Mouse (Mus musculus) kidney, adult 2 months (tissue): ENCODE measurements around the gene Cd101. TPM values are rescaled to one million over a fixed set of nuclear protein-coding genes. Genes with fewer than 3 reads are reported as not detected.
A peak's percentile ranks its signal among the peaks of the same experiment; 100 is the strongest.

ENCODE experiments used
- DNase-seq: peaks from one replicate; pipeline ENCODE4 v3.0.0; 2021
- H3K27ac ChIP-seq: fragments of 200-500 bp; 2 replicates; pipeline ENCODE4 v1.5.1; 2012; ENCODE audit warnings: low read depth, low read length, control low read depth, inconsistent platforms; ENCODE audit not compliant: insufficient read depth
- H3K27me3 ChIP-seq: fragments of 200-500 bp; replicated peaks from 2 replicates; pipeline ENCODE4 v1.6.1; 2012; ENCODE audit warnings: mild to moderate bottlenecking, moderate library complexity, low read length, inconsistent platforms; ENCODE audit not compliant: control insufficient read depth, insufficient read depth
- H3K36me3 ChIP-seq: fragments of 200-500 bp; 2 replicates; pipeline ENCODE4 v1.6.1; 2012; ENCODE audit warnings: mild to moderate bottlenecking, moderate library complexity, low read length, inconsistent platforms; ENCODE audit not compliant: control insufficient read depth, insufficient read depth
- H3K4me1 ChIP-seq: fragments of 200-500 bp; 2 replicates; pipeline ENCODE4 v1.6.1; 2011; ENCODE audit warnings: low read length; ENCODE audit not compliant: control insufficient read depth, insufficient read depth
- H3K4me3 ChIP-seq: fragments of 200-500 bp; 2 replicates; pipeline ENCODE4 v1.5.1; 2011; ENCODE audit warnings: mild to moderate bottlenecking, low read depth, low read length, control low read depth; ENCODE audit not compliant: insufficient read depth
- CTCF ChIP-seq: fragments of 200-500 bp; conservative IDR thresholded peaks from 2 replicates; pipeline ENCODE4 v1.5.1; 2011; ENCODE audit warnings: low read depth, mild to moderate bottlenecking, control low read depth, low read length, moderate library complexity, mixed read lengths; ENCODE audit not compliant: insufficient read depth, insufficient read length
- POLR2A ChIP-seq: fragments of 200-500 bp; IDR thresholded peaks from one replicate; pipeline ENCODE4 v1.6.1; 2011; ENCODE audit warnings: low read depth, low read length, control low read depth
- WGBS: fragments of 180-500 bp; shearing (Covaris S2); methylation state at CpG from one replicate; pipeline ENCODE4 v1.1.7; 2018; 5-methylcytosine and 5-hydroxymethylcytosine counted together
- polyA plus RNA-seq: library from polyadenylated mRNA; depleted of rRNA; stranded (reverse); fragments of >200 nt; gene quantifications from 2 replicates; pipeline ENCODE4 v1.2.3, GENCODE M21; 2012

Gene Cd101
- polyA plus RNA-seq, 1 experiment, result 0.16 TPM

DNA sequence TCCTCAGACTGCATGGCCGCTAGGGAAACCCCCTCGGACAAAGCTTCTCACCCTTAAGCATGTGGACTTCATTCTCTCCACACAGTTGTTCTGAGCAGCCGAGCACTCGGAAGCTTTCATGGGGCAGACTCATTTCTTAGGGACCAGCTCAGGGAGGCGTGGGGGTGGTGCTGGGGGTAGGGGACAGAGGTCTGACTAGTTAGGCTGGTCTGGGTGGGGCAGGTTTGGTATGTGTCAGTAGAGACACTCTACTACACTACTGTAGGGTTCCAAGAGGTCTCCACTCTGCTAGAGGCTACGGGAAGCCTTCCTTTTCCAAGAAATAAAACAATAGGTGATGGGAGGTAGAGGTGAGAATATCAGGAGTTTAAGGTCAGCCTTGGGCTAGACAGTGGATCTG is 15.3 kb upstream of the Cd101 start:
- TF ChIP-seq POLR2A (no peak), CTCF (no peak)
- H3K36me3 ChIP-seq, result no peaks in the 10 kb centered on the region
- H3K4me3 ChIP-seq, result no peak overlapping the region
- peak; percentile 12 for DNase-seq
- no peak overlapping the region for H3K27ac ChIP-seq
- no peaks in the 10 kb centered on the region for H3K4me1 ChIP-seq
- no peaks in the 10 kb centered on the region for H3K27me3 ChIP-seq
- 70% methylated on average over 6 of the region's 6 CpGs for WGBS

DNA sequence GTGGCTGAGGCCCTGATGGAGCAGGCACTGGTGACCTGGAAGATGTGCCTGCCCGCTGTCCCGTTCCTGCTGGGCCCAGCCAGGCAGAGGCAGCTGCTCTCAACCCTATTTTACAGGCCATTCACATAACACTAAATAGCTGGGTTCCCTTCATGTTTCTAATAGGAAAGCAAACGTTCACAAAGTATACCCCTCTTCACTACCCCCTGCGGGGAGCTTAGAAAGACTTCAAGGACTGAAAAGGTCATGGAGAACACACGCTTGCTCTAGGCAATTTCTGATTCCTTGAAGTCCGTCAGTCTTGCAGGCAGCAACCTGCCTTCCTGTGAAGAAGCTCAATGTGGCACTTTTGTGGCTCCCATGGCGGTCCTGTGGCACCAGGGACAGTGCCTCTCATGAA is 12.6 kb upstream of the Cd101 start:
- H3K4me1 ChIP-seq, result no peaks in the 10 kb centered on the region
- DNase-seq, result no peak
- no peaks in the 10 kb centered on the region for H3K27me3 ChIP-seq
- no peak overlapping the region for H3K4me3 ChIP-seq
- H3K36me3 ChIP-seq, result no peaks in the 10 kb centered on the region
- H3K27ac ChIP-seq, result no peak overlapping the region
- 89% methylated on average over 7 of the region's 7 CpGs for WGBS
- no peak for TF ChIP-seq CTCF
- no peak for TF ChIP-seq POLR2A

DNA sequence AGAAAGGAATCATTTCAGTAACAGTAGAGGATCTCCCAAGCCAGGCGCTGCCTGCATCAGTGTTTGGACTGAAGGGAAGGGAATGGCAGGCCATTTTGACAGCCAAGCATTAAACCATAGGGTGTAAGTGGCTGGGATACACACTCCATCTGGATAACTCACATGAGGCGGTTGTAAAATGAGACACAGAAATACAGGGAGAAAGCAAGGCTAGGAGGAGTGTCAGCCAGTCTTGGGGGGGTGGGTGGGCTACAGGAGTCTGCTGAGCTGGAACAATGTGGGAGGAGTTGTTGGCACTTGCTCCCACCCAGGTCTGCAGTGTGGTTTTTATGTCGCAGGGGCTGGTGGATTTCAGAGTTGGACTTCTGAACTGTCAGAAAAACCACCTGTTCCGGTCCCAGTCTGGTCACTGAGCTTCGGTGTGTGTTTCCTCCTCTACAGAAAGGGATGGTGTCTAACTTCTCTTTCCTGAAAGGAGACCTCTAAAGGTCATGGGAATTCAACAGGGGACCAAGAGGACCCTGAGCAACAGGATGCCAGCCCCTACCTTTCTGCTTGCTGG is 8.7 kb upstream of the Cd101 start:
- no peaks in the 10 kb centered on the region for H3K27me3 ChIP-seq
- no peaks in the 10 kb centered on the region for H3K4me1 ChIP-seq
- H3K27ac ChIP-seq, result no peak overlapping the region
- no peak for TF ChIP-seq CTCF
- TF ChIP-seq POLR2A, result no peak
- H3K4me3 ChIP-seq, result no peak overlapping the region
- H3K36me3 ChIP-seq, result no peaks in the 10 kb centered on the region
- 56% methylated on average over 5 of the region's 5 CpGs for WGBS
- DNase-seq, result no peak

DNA sequence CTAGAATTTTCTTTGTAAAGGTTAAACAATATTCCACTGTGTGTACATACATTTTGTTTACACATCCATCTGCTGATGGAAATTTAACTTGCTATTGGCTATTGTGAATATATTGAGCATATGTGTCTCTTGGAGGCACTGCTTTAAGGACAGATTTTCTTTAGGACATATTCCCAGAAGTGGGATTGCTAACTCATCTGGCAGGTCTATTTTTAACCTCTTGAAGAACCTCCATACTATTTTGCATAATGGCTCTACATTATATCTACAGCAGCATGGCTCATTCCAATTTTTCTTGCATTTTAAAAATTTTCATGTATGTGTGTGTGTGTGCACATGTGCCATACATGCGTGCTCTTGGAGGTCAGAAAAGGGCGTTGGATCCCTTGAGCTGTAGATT is 6.6 kb upstream of the Cd101 start:
- Histone ChIP-seq H3K27ac (no peak overlapping the region), H3K27me3 (no peaks in the 10 kb centered on the region), H3K4me1 (no peaks in the 10 kb centered on the region), H3K4me3 (no peak overlapping the region), H3K36me3 (no peaks in the 10 kb centered on the region)
- TF ChIP-seq POLR2A, result no peak
- no peak for TF ChIP-seq CTCF
- WGBS, result 91% methylated on average over 2 of the region's 2 CpGs
- no peak for DNase-seq

DNA sequence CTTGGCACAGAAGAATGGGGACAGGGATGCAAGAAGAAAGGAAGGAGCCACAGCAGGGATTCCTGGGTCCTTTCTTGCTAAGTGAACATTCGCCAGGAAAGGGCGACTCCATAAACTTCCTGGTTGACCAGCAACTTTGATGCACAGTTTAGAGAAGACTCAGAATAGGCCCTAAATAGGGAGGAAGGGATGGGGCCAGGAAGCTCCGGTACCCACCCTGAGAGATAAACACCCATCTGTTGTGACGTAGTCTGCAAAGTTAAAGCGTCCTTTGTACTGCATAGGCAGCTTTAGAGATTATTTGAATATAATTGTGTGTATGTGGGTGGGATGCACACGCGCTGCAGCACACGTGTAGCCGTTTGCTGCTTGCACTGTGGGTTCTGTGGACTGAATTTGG is 5.2 kb upstream of the Cd101 start:
- H3K4me1 ChIP-seq, result no peaks in the 10 kb centered on the region
- DNase-seq, result no peak

DNA sequence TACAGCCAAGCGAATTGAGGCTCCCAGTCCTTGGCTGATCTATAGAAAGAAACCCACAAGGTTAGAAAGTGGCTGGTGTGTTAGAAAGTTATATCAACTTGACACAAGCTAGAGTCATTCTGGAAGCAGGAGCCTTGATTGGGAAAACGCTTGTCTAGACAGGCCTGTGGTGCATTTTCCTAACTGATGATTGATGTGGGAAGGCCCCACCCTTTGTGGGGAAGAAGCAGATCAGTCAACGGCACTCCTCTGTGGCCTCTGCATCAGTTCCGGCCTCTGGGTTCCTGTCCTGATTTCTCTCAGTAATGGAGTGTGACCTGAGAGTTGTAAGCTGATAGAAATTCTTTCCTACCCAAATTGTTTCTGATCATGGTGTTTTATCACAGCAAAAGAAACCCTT is 4.3 kb upstream of the Cd101 start:
- DNase-seq, result no peak
- Histone ChIP-seq H3K4me3 (no peak overlapping the region), H3K36me3 (no peaks in the 10 kb centered on the region), H3K27me3 (no peaks in the 10 kb centered on the region), H3K27ac (no peak overlapping the region), H3K4me1 (no peaks in the 10 kb centered on the region)
- TF ChIP-seq POLR2A (no peak), CTCF (no peak)
- WGBS, result 55% methylated on average over 4 of the region's 4 CpGs

More for the DNA sequence above, 5.2 kb upstream of the Cd101 start:
- H3K27me3 ChIP-seq, result no peaks in the 10 kb centered on the region
- WGBS, result 91% methylated on average over 9 of the region's 9 CpGs
- H3K36me3 ChIP-seq, result no peaks in the 10 kb centered on the region
- no peak overlapping the region for H3K4me3 ChIP-seq
- TF ChIP-seq POLR2A (no peak), CTCF (no peak)
- no peak overlapping the region for H3K27ac ChIP-seq

DNA sequence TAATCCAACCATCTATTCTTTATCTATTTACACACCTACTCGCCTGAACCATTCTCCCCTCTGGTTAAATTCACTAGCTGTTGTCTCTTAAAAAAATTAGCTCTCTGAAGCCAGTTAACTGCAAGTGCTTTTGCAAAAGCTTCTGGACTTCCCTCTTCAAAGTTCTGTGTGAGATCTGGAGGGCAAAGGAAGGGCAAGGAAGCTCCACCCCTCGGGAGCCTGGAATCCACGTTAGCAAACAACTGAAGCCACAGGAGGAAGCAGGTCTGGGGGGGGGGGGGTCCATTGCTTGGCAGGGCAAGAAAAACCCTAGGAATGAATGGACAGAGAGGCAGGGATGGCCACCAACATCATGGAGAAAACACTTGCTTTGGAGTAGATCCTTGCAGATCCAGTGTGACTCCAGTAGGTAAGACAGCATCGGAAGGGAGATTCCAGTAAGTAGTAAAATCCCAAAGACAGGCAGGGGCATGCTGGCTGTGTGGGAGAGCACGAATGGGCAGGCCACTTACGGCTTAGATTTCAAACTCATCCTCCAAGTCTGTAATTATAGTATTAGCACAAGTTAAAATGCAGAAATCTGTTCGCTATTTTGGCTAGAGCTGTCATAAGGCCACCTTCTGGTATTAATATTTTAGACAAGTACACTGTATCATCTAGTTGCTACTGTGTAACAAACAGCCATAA is 2.2 kb upstream of the Cd101 start:
- 46% methylated on average over 7 of the region's 7 CpGs for WGBS
- Histone ChIP-seq H3K4me3 (no peak overlapping the region), H3K36me3 (no peaks in the 10 kb centered on the region), H3K4me1 (no peaks in the 10 kb centered on the region), H3K27ac (no peak overlapping the region), H3K27me3 (no peaks in the 10 kb centered on the region)
- DNase-seq, result no peak
- no peak for TF ChIP-seq CTCF
- no peak for TF ChIP-seq POLR2A

DNA sequence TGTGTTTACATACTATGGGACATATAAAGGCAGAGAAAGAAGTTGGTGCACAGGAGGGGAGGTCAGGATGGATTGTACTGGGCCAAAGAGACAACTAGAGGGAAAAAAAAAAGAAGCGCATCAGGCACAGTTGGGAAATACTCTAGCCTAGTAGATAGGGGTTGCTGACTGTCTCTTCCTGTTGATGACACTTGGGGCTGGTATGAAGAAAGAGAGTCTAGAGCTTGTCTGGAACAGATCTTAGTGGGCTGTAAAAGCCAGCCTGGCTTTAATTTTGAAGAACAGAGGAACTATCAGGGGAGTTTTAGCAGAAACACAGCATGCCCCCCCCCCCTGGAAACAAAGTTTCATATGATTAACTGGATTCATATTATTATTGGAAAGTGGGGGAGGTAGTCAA is 1.3 kb upstream of the Cd101 start:
- no peaks in the 10 kb centered on the region for H3K27me3 ChIP-seq
- WGBS, result 89% methylated on average over 1 of the region's 1 CpGs

More for the DNA sequence above, 1.3 kb upstream of the Cd101 start:
- Histone ChIP-seq H3K4me1 (no peaks in the 10 kb centered on the region), H3K4me3 (no peak overlapping the region), H3K27ac (no peak overlapping the region), H3K36me3 (no peaks in the 10 kb centered on the region)
- no peak for DNase-seq
- TF ChIP-seq CTCF (no peak), POLR2A (no peak)
